Mouse (Mus musculus) erythroblast, embryonic 14.5 days (primary cell): Measurements from ENCODE around the gene Dynlrb1. TPM values are rescaled to one million over a fixed set of nuclear protein-coding genes. Genes with fewer than 3 reads are reported as not detected.
A peak's percentile ranks its signal among the peaks of the same experiment; 100 is the strongest.

Experiments
- H3K27me3 ChIP-seq: 2 replicates; pipeline ENCODE4 v1.6.1; 2012; ENCODE audit warnings: inconsistent platforms; ENCODE audit not compliant: control insufficient read depth
- H3K36me3 ChIP-seq: 2 replicates; pipeline ENCODE4 v1.6.1; 2012; ENCODE audit warnings: mild to moderate bottlenecking, inconsistent platforms; ENCODE audit not compliant: control insufficient read depth
- H3K4me1 ChIP-seq: 2 replicates; pipeline ENCODE4 v1.6.1; 2012; ENCODE audit warnings: inconsistent platforms; ENCODE audit not compliant: control insufficient read depth
- H3K4me3 ChIP-seq: replicated peaks from 2 replicates; pipeline ENCODE3; 2012; ENCODE audit warnings: moderate library complexity, mild to moderate bottlenecking, inconsistent platforms
- H3K9me3 ChIP-seq: 2 replicates; pipeline ENCODE4 v1.6.1; 2012; ENCODE audit warnings: low read length, inconsistent platforms, mixed read lengths; ENCODE audit not compliant: control insufficient read depth
- GATA1 ChIP-seq: IDR thresholded peaks from 2 replicates; pipeline ENCODE4 v1.6.1; 2012; ENCODE audit warnings: low read length, inconsistent platforms, mixed read lengths
- TAL1 ChIP-seq: IDR thresholded peaks from 3 replicates; pipeline ENCODE4 v1.6.1; 2012; ENCODE audit warnings: low read length, inconsistent platforms, mixed read lengths
- polyA plus RNA-seq: library from polyadenylated mRNA; stranded (reverse); fragments of >175 nt; gene quantifications from 2 replicates; pipeline ENCODE4 v1.2.3, GENCODE M21; 2012

The Dynlrb1 gene
- polyA plus RNA-seq, 1 experiment, result 10.3 TPM

DNA sequence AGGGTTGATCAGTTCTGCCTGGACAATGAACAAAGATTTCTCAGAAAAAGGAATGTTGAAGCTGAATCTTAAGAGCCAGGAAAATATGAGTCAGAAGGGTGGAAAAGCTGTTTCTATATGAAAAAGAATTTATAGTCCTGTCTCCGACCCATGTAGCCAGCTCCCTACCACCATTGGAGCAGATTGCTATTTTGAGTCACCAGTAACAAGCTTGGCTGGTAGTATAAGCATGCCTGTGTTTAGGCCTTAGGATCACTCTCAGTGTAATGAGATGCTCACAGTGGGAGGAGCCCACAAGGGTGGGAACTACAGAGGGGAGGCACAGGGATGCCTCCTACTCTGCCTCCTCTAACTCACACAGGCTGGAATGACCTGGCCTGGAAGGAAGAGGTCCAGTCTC, 11.9 kb downstream of the Dynlrb1 start:
- H3K36me3 ChIP-seq, result peaks cover 79% of the 10 kb centered on the region
- H3K27me3 ChIP-seq, result no peaks in the 10 kb centered on the region
- TF ChIP-seq GATA1 (no peak), TAL1 (no peak)
- H3K9me3 ChIP-seq, result no peaks in the 10 kb centered on the region
- no peaks in the 10 kb centered on the region for H3K4me1 ChIP-seq
- no peak overlapping the region for H3K4me3 ChIP-seq

DNA sequence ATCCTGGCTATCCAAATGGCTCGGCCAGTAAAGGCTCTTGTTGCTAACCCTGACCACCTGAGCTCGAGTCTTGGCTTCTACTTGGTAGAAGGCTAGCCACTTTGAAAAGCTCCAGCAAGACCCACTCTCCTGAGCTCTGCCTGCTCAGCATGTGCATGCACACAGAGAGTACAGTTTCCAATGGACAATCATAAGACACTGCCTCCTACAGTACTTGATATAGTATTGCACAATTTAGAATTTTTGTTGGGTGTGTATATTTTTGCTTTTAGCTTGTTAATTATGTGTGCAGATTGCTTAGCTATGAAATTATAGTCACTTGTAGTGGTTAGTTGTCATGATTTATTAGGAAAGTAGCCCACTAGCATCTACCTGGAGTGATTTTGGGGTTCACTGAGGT, 12.4 kb downstream of the Dynlrb1 start:
- Histone ChIP-seq H3K4me3 (no peak overlapping the region), H3K36me3 (peaks cover 75% of the 10 kb centered on the region), H3K9me3 (no peaks in the 10 kb centered on the region), H3K27me3 (no peaks in the 10 kb centered on the region), H3K4me1 (no peaks in the 10 kb centered on the region)
- TF ChIP-seq GATA1 (no peak), TAL1 (no peak)

DNA sequence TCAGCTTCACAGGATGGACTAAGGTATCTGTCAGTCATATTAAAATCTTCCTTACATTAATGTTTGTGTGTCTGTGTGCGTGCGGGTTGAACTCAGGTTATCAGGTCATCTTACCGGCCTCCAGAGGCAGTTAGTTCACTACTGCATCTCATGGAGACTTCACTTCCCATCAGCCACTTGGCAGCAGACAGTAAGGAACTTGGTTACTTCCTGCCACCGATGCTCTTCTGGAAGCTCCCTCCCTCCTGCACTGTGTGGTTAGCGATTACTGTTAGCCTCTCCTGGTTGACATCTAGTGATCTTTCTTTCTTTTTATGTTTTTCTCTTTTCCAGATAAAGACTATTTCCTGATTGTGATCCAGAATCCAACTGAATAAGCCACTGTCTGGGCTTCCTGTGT, 13.3 kb downstream of the Dynlrb1 start:
- Histone ChIP-seq H3K36me3 (peaks cover 67% of the 10 kb centered on the region), H3K4me3 (no peak overlapping the region), H3K27me3 (no peaks in the 10 kb centered on the region), H3K4me1 (no peaks in the 10 kb centered on the region), H3K9me3 (no peaks in the 10 kb centered on the region)
- TF ChIP-seq TAL1 (no peak), GATA1 (no peak)

DNA sequence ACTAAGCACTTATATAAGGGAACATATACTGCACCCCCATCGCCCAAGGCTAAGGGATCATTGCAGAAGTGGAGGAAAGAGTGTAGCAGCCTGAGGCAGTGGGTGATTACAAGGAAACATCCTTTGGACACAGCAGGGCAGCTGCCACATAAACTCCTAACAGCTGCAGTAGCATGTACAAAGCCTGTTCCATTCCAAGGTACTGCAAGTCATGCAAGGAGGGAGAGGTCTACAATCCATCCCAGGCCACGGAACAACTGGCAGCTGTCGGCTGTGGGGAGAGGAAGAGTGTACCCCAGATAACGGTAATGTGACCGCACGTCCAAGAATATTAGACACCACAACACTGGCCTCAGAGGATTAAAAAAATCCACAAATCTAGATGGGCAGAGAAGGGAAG, 29.2 kb downstream of the Dynlrb1 start:
- no peaks in the 10 kb centered on the region for H3K9me3 ChIP-seq
- TF ChIP-seq GATA1 (no peak), TAL1 (no peak)
- H3K27me3 ChIP-seq, result no peaks in the 10 kb centered on the region
- H3K4me3 ChIP-seq, result no peak overlapping the region
- H3K36me3 ChIP-seq, result no peaks in the 10 kb centered on the region
- no peaks in the 10 kb centered on the region for H3K4me1 ChIP-seq

DNA sequence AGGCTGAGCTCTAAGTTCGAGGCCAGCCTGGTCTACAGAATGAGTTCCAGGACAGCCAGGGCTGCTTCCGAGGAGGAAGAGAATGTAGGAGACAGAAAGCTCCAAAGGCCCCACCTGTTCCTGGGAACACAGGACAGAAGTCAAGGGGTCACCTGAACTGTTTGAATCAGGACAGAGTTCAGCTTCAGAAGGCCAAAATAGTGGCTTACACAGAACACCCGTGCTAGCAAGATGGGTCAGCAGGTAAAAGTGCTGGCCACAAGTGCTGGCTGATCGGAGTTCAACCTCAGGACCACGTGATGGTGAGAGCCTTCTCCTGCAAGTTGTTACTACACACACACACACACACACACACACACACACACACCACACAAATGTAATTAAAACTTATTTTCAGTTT, 30.6 kb downstream of the Dynlrb1 start:
- Histone ChIP-seq H3K27me3 (no peaks in the 10 kb centered on the region), H3K4me3 (no peak overlapping the region), H3K4me1 (no peaks in the 10 kb centered on the region), H3K9me3 (no peaks in the 10 kb centered on the region), H3K36me3 (no peaks in the 10 kb centered on the region)
- TF ChIP-seq GATA1 (no peak), TAL1 (no peak)

DNA sequence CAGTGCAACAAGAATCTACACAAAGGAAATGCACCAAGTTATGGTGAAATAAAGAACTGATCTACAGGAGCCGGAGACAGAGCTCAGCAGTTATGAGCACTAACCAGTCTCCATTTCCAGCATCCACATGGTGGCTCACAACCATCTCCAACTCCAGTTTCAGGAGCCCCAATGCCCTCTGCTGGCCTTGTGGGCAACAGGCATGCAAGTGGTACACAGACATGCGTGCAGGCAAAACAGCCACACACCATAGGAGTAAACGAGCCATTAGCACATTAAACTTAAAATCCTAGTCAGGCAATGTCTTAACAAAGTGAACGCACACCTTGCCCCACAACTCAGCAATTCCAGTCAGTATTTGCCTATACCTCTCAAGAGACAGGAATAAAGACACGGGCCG, 35.6 kb downstream of the Dynlrb1 start:
- TF ChIP-seq GATA1 (no peak), TAL1 (no peak)
- Histone ChIP-seq H3K9me3 (no peaks in the 10 kb centered on the region), H3K4me1 (peaks cover 15% of the 10 kb centered on the region), H3K36me3 (no peaks in the 10 kb centered on the region), H3K27me3 (no peaks in the 10 kb centered on the region; the same call in 1 of the 2 replicates), H3K4me3 (no peak overlapping the region)

DNA sequence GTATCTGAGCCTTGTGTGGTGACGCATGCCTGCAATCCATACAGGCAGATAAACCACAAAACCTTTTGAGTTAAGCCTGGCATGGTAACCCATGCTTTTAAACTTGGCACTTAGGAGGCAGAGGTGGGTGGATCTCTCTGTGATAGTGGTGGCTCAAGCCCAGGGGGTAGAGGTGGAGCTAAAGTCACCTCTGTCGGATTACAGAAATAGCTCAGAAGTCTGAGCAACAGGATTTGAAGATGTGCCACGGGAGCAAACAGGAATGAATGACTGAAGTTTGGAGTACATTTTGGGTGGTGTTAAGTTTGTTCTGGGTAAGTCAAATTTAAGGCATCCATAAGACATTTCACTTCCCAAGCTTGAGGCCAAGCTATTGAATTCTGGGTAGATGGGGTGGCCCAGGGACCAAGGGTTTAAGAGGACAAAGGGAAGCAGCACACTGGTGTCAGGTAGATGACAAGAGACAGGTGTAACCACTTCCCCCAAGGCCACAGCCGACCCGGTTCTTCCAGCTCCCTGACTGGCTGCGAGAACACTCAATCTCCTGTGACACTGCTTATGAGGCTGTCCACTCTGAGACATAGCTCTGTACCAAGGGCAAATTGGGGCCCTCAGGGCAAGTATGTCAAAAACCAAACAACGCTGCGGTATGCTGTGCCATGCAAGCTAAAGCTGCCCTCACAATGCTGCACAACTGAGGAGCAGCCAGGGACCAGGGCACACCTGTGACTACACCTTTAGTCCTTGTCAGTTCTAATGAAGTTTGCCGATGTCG, 36.2 kb downstream of the Dynlrb1 start:
- H3K4me3 ChIP-seq, result no peak overlapping the region
- H3K27me3 ChIP-seq, result no peaks in the 10 kb centered on the region; the same call in 1 of the 2 replicates
- peaks cover 21% of the 10 kb centered on the region for H3K4me1 ChIP-seq
- TF ChIP-seq TAL1 (no peak), GATA1 (no peak)
- no peaks in the 10 kb centered on the region for H3K9me3 ChIP-seq
- H3K36me3 ChIP-seq, result no peaks in the 10 kb centered on the region

DNA sequence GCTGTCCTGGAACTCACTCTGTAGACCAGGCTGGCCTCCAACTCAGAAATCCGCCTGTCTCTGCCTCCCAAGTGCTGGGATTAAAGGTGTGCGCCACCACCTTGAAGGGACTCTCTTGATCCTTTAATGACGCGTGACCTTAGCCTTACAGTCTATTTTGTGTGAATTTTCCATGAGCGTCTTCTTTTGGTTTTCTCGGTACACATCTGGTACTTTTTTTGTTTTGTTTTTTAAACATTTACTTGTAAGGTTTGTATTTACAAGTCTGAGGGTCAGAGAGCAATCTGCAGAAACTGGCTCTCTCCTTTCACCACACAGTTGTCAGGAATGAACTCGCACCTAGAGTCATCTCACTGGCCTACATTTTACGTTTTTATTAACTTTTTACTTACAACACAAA, 37.3 kb downstream of the Dynlrb1 start:
- peaks cover 7% of the 10 kb centered on the region for H3K36me3 ChIP-seq
- peaks cover 24% of the 10 kb centered on the region for H3K4me1 ChIP-seq
- no peaks in the 10 kb centered on the region; the same call in 1 of the 2 replicates for H3K27me3 ChIP-seq
- H3K9me3 ChIP-seq, result no peaks in the 10 kb centered on the region
- TF ChIP-seq TAL1 (no peak), GATA1 (no peak)
- no peak overlapping the region for H3K4me3 ChIP-seq

DNA sequence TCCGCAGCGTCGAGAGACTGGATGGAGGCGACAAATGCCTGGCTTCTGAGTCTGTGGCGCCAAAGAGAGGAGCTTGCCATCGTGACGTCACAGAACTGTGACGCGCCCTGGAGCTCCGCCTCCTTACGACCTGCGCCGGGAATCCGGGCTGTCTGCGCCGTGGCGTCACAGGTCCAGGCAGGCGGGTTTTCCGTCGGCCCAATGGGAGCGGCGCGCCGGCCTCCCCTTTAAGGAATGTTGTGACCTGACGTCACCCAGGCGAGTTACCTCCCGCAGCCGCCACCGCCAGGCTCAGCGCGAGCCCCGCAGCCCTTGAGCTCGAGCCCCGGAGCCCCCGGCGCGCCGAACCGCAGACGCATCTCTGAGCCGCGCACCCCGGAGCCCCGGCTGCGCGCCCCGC, 39.9 kb downstream of the Dynlrb1 start, which contains the start of gene Map1lc3a:
Gene Map1lc3a, plus strand, starts transcription at position 103 of the 400 bp plus-strand sequence.
- peaks cover 8% of the 10 kb centered on the region for H3K36me3 ChIP-seq
- TF ChIP-seq GATA1 (no peak), TAL1 (no peak)
- H3K9me3 ChIP-seq, result no peaks in the 10 kb centered on the region
- no peaks in the 10 kb centered on the region; the same call in 1 of the 2 replicates for H3K27me3 ChIP-seq
- H3K4me3 ChIP-seq, result peak within 1 kb of the TSS; percentile 94
- H3K4me1 ChIP-seq, result peaks cover 24% of the 10 kb centered on the region
